Mouse (Mus musculus): ENCODE data around the gene Nt5c3b. TPM values are rescaled to one million over a fixed set of nuclear protein-coding genes. Genes with fewer than 3 reads are reported as not detected.

Gene Nt5c3b
- polyA plus RNA-seq, 1 experiment from 2014 or later, result 105 TPM

- no peak overlapping the region for H3K27ac ChIP-seq
- no peak overlapping the region for H3K9ac ChIP-seq
- H3K27me3 ChIP-seq (replicated peaks), result peaks cover 25% of the 10 kb centered on the region
- WGBS, result 37% methylated on average over 17 of the region's 17 CpGs
- H3K36me3 ChIP-seq, result no peaks in the 10 kb centered on the region
- peak overlapping the region; percentile 67 for H3K4me2 ChIP-seq (replicated peaks)
- no peak for ATAC-seq (ENCODE audit: low FRiP score, low read depth)
- peaks cover 27% of the 10 kb centered on the region for H3K4me1 ChIP-seq
- peak overlapping the region; percentile 60 for H3K4me3 ChIP-seq
- no peaks in the 10 kb centered on the region for H3K9me3 ChIP-seq
These were observed 45.6 kb downstream of the Nt5c3b start for GRCm38 (mm10) chr11:100395861-100396631.

GRCm38 (mm10) chr11:100395200-100395599 lies 46.4 kb downstream of the Nt5c3b start:
- Histone ChIP-seq H3K4me1 (peaks cover 31% of the 10 kb centered on the region), H3K27me3 (replicated peaks) (peaks cover 25% of the 10 kb centered on the region), H3K36me3 (no peaks in the 10 kb centered on the region), H3K9me3 (no peaks in the 10 kb centered on the region), H3K4me3 (peak overlapping the region; percentile 60; the same call in 1 of the 2 replicates), H3K27ac (no peak overlapping the region), H3K4me2 (replicated peaks) (peak overlapping the region; percentile 67), H3K9ac (no peak overlapping the region)
- ATAC-seq (ENCODE audit: low FRiP score, low read depth), result no peak
- 40% methylated on average over 11 of the region's 11 CpGs for WGBS

DNA sequence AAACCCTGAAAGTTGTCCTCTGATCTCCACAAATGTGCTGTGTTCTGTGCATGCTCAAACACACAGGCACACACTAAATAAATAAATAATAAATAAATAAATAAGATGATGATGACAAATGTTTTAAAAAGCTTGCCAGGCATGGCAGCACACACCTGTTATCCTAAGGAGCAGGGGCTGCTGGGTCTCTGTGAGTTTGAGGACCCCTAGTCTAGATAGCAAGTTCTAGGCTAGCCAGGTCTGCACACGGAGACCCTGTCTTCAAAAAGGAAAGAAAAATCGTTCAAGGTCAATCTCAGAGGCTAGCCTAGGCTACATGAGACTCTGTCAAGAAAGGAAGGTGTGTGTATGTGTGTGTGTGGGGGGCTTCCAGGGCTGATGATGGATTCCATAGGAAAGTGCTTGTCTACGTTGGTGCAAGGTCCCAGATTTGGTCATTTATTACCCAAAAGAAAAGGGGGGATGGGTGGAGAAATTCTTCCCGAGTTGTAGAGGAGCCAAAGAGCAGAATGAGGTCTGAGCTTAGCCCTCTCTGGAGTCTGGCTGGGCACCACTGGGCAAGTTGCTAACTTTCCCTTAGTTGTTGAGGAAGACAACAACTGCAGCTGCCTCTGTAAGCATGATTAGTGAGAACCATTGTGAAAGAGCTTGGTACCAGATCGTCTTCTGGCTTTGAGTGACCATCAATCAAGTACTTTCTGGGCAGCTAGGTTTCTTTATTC lies 47.1 kb downstream of the Nt5c3b start:
- Histone ChIP-seq H3K36me3 (no peaks in the 10 kb centered on the region), H3K9ac (no peak overlapping the region), H3K4me1 (peaks cover 38% of the 10 kb centered on the region), H3K4me2 (replicated peaks) (peak overlapping the region; percentile 67), H3K27ac (no peak overlapping the region), H3K27me3 (replicated peaks) (peaks cover 25% of the 10 kb centered on the region), H3K9me3 (no peaks in the 10 kb centered on the region), H3K4me3 (no peak overlapping the region)
- WGBS, result 61% methylated on average over 5 of the region's 5 CpGs
- ATAC-seq (ENCODE audit: low FRiP score, low read depth), result no peak

DNA sequence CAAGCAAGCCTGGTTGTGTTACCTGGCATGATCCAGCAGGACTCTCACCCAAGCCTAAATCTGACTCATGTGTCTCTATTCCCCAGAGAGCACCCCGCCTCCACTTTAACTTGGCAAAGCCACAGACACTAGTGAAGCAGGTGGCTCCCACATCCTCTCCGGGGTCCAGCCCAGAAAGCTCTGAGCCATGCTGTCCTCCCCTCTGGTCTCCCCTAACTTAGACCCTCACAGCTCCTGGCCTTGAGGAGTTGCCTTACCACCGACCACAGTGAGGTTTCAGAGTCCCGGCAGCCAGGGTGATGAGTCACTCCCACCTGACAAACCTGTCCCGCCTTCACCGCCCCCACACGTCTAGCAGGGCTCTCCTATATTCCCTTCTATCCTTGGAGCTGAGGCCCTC lies 47.9 kb downstream of the Nt5c3b start:
- 78% methylated on average over 7 of the region's 7 CpGs for WGBS
- H3K4me1 ChIP-seq, result peaks cover 38% of the 10 kb centered on the region

GRCm38 (mm10) chr11:100392958-100393357 lies 48.6 kb downstream of the Nt5c3b start:
- Histone ChIP-seq H3K4me1 (peaks cover 44% of the 10 kb centered on the region), H3K4me2 (replicated peaks) (no peak overlapping the region), H3K9ac (no peak overlapping the region), H3K27me3 (replicated peaks) (peaks cover 25% of the 10 kb centered on the region), H3K9me3 (no peaks in the 10 kb centered on the region), H3K27ac (no peak overlapping the region), H3K4me3 (no peak overlapping the region), H3K36me3 (no peaks in the 10 kb centered on the region)
- ATAC-seq (ENCODE audit: low FRiP score, low read depth), result no peak
- WGBS, result 79% methylated on average over 5 of the region's 5 CpGs

More for the DNA sequence above, 47.9 kb downstream of the Nt5c3b start:
- H3K4me3 ChIP-seq, result no peak overlapping the region
- no peak overlapping the region for H3K9ac ChIP-seq
- H3K36me3 ChIP-seq, result no peaks in the 10 kb centered on the region
- ATAC-seq (ENCODE audit: low FRiP score, low read depth), result no peak
- no peak overlapping the region for H3K4me2 ChIP-seq (replicated peaks)
- H3K27me3 ChIP-seq (replicated peaks), result peaks cover 25% of the 10 kb centered on the region
- no peak overlapping the region for H3K27ac ChIP-seq
- no peaks in the 10 kb centered on the region for H3K9me3 ChIP-seq

- no peak overlapping the region for H3K9ac ChIP-seq
- no peak for ATAC-seq (ENCODE audit: low FRiP score, low read depth)
- 90% methylated on average over 7 of the region's 7 CpGs for WGBS
- no peak overlapping the region for H3K27ac ChIP-seq
- peaks cover 22% of the 10 kb centered on the region for H3K27me3 ChIP-seq (replicated peaks)
- no peak overlapping the region for H3K4me2 ChIP-seq (replicated peaks)
- no peaks in the 10 kb centered on the region for H3K9me3 ChIP-seq
- H3K4me3 ChIP-seq, result no peak overlapping the region
- H3K4me1 ChIP-seq, result peaks cover 50% of the 10 kb centered on the region
- H3K36me3 ChIP-seq, result no peaks in the 10 kb centered on the region
These were observed 49.7 kb downstream of the Nt5c3b start for GRCm38 (mm10) chr11:100391884-100392345.

DNA sequence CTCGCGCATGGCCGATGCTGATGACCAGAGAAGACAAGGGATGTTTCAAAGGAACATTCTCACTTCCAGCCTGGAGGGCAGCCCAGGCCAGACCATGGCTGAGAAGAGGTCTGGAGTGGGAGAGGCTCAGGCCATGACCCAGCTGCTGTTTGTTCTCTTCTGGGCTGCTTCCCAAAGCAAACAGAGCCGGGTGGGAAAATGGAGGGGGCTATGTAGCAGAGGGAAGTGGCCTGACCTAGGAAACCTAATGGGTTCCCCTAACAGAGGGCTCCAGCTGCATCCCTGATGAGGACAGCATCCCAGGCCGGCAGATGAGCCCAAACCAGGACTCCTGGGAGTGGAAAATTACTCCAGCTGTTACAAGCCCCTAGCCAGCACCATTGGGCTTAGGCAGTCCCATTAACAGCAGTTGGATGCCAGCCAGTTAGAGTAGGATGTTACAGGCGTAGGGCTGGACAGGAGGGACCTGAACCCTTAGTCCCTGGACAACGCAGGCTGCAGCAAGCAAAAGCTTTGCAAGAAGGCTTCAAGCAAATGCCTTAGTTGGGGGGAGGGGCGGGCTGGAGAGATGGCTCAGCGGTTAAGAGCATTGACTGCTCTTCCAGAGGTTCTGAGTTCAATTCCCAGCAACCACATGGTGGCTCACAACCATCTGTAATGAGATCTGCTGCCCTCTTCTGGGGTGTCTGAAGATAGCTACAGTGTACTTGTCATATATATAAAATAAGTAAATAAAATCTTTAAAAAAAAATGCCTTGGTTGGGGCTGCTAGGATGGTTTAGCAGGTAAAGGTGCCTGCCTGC lies 50.3 kb downstream of the Nt5c3b start:
- WGBS, result 66% methylated on average over 9 of the region's 9 CpGs
- no peak overlapping the region for H3K9ac ChIP-seq
- H3K27me3 ChIP-seq (replicated peaks), result peaks cover 17% of the 10 kb centered on the region; the same call in 1 of the 2 replicates
- H3K36me3 ChIP-seq, result no peaks in the 10 kb centered on the region
- H3K27ac ChIP-seq, result no peak overlapping the region
- no peak overlapping the region for H3K4me2 ChIP-seq (replicated peaks)
- ATAC-seq (ENCODE audit: low FRiP score, low read depth), result no peak
- H3K4me3 ChIP-seq, result no peak overlapping the region
- no peaks in the 10 kb centered on the region for H3K9me3 ChIP-seq
- peaks cover 44% of the 10 kb centered on the region for H3K4me1 ChIP-seq

DNA sequence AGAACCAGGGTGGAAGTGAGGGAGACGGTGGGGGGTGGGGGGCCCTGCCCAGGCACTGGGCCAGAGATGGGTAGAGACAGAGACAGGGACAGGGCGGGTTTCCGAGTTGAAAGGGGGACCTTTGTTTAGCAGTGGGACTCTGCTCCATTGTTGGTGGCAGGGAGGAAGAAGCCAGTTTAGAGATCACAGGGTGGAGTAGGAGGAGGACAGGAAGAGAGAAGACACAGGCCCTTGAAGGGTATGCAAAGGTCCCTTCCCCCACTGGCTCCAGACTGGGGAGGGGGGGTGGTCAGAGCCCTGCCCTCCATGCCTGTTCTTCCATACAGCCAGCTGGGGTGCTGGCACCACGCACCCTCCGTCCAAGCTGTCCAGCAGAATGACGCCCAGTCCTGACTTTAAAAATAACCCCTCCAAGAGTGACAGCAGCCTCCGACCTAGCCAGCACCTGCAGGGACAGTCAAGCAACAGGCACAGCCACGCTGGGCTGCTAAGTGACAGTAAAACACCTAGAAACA lies 51.6 kb downstream of the Nt5c3b start:
- ATAC-seq (ENCODE audit: low FRiP score, low read depth), result no peak
- Histone ChIP-seq H3K4me1 (peaks cover 32% of the 10 kb centered on the region), H3K36me3 (peaks cover 7% of the 10 kb centered on the region), H3K4me3 (no peak overlapping the region), H3K4me2 (replicated peaks) (0 out of 2 replicates have a peak overlapping the region, but pooled peaks have one; percentile 1), H3K27ac (no peak overlapping the region), H3K9me3 (no peaks in the 10 kb centered on the region), H3K27me3 (replicated peaks) (peaks cover 4% of the 10 kb centered on the region; the same call in 1 of the 2 replicates), H3K9ac (no peak overlapping the region)
- 42% methylated on average over 8 of the region's 8 CpGs for whole genome bisulfite sequencing

DNA sequence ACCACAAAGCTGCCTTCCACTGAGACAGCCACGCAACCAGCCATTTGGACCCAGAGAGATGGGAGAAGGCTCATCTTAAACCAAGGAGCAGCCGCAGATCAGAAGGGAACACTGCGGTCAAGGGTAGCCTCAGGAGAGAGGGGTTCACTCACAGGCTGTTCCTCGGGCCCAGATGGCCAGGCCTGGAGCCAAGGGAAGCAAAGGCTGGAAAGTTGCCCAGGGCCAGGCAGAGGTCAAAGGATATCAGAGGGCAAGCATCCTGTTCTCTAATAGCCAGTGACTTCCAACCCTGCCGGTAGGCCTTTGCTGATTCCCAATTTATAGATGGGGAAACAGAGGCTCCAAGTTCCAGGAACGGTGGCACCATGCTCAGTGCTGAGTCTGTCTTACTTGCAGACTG lies 53.0 kb downstream of the Nt5c3b start:
- Histone ChIP-seq H3K4me3 (no peak overlapping the region), H3K9me3 (no peaks in the 10 kb centered on the region), H3K9ac (no peak overlapping the region), H3K4me2 (replicated peaks) (peak overlapping the region; percentile 12; the same call in 1 of the 2 replicates), H3K4me1 (peaks cover 32% of the 10 kb centered on the region), H3K36me3 (peaks cover 7% of the 10 kb centered on the region), H3K27ac (no peak overlapping the region), H3K27me3 (replicated peaks) (no peaks in the 10 kb centered on the region)
- WGBS, result 87% methylated on average over 6 of the region's 6 CpGs
- ATAC-seq (ENCODE audit: low FRiP score, low read depth), result no peak

- Histone ChIP-seq H3K9ac (no peak overlapping the region), H3K36me3 (peaks cover 13% of the 10 kb centered on the region), H3K4me2 (replicated peaks) (peak overlapping the region; percentile 34), H3K4me3 (no peak overlapping the region), H3K27me3 (replicated peaks) (no peaks in the 10 kb centered on the region), H3K9me3 (no peaks in the 10 kb centered on the region), H3K27ac (no peak overlapping the region), H3K4me1 (peaks cover 30% of the 10 kb centered on the region)
- ATAC-seq (ENCODE audit: low FRiP score, low read depth), result no peak
- WGBS, result 46% methylated on average over 14 of the region's 14 CpGs
These were observed 53.8 kb downstream of the Nt5c3b start for GRCm38 (mm10) chr11:100387589-100388375.

GRCm38 (mm10) chr11:100387111-100387510 lies 54.5 kb downstream of the Nt5c3b start:
- Histone ChIP-seq H3K9ac (no peak overlapping the region), H3K27ac (no peak overlapping the region), H3K4me1 (peaks cover 29% of the 10 kb centered on the region), H3K4me2 (replicated peaks) (no peak overlapping the region), H3K27me3 (replicated peaks) (no peaks in the 10 kb centered on the region), H3K9me3 (no peaks in the 10 kb centered on the region), H3K36me3 (peaks cover 19% of the 10 kb centered on the region), H3K4me3 (no peak overlapping the region)
- ATAC-seq (ENCODE audit: low FRiP score, low read depth), result no peak
- 82% methylated on average over 6 of the region's 6 CpGs for WGBS

All from neural tube, embryonic 12.5 days (tissue).